Mouse (Mus musculus) midbrain, embryonic 12.5 days (tissue): Measurements from ENCODE around the gene Blm. TPM values are rescaled to one million over a fixed set of nuclear protein-coding genes. Genes with fewer than 3 reads are reported as not detected.

Experiments used
- ATAC-seq: fragments of 200-750 bp; cut with Nextera tagmentation; 2 replicates; pipeline ENCODE4 v1.8.0; 2017; ENCODE audit warnings: low read depth, moderate TSS enrichment, moderate library complexity; ENCODE audit not compliant: low FRiP score
- H3K27ac ChIP-seq: fragments of 300-500 bp; sonication (generic); replicated peaks from 2 replicates; pipeline ENCODE4 v1.5.1; 2016; ENCODE audit warnings: mild to moderate bottlenecking
- H3K27me3 ChIP-seq: fragments of 300-500 bp; sonication (generic); 2 replicates; pipeline ENCODE4 v1.6.1; 2016; ENCODE audit warnings: mild to moderate bottlenecking
- H3K36me3 ChIP-seq: fragments of 300-500 bp; sonication (generic); 2 replicates; pipeline ENCODE4 v1.6.1; 2016
- H3K4me1 ChIP-seq: fragments of 300-500 bp; sonication (generic); 2 replicates; pipeline ENCODE4 v1.6.1; 2016
- H3K4me2 ChIP-seq: fragments of 300-500 bp; sonication (generic); replicated peaks from 2 replicates; pipeline ENCODE4 v1.6.1; 2016; ENCODE audit warnings: mild to moderate bottlenecking, moderate library complexity
- H3K4me3 ChIP-seq: fragments of 300-500 bp; sonication (generic); 2 replicates; pipeline ENCODE4 v1.5.1; 2016; ENCODE audit warnings: mild to moderate bottlenecking
- H3K9ac ChIP-seq: fragments of 300-500 bp; sonication (generic); replicated peaks from 2 replicates; pipeline ENCODE4 v1.6.1; 2016; ENCODE audit warnings: mild to moderate bottlenecking, moderate library complexity
- H3K9me3 ChIP-seq: fragments of 300-500 bp; sonication (generic); 2 replicates; pipeline ENCODE4 v1.6.1; 2016; ENCODE audit warnings: mild to moderate bottlenecking
- WGBS: fragments of 180-500 bp; shearing (Covaris S2); methylation state at CpG from one replicate; pipeline ENCODE4 v1.1.7; 2016; 5-methylcytosine and 5-hydroxymethylcytosine counted together
- polyA plus RNA-seq: library from polyadenylated mRNA; unstranded; fragments of >200 nt; fragmentation: Nextera tagmentation; extraction: Ambion mirVana; gene quantifications from 2 replicates; pipeline ENCODE4 v1.2.1, GENCODE M21; 2016

The Blm gene
- polyA plus RNA-seq, 1 experiment from 2014 or later: 36.4 TPM

- H3K27me3 ChIP-seq: no peaks in the 10 kb centered on the region
- no peaks in the 10 kb centered on the region for H3K9me3 ChIP-seq
- no peak for ATAC-seq
- no peak overlapping the region for H3K4me2 ChIP-seq
- no peak overlapping the region for H3K4me3 ChIP-seq
- WGBS: 68% methylated on average over 8 of the region's 8 CpGs
- no peak overlapping the region for H3K27ac ChIP-seq
- no peaks in the 10 kb centered on the region; the same call in 1 of the 2 replicates for H3K4me1 ChIP-seq
- H3K36me3 ChIP-seq: no peaks in the 10 kb centered on the region
- H3K9ac ChIP-seq: no peak overlapping the region
These were observed 23.2 kb upstream of the Blm start for GRCm38 (mm10) chr7:80558101-80558500.

GRCm38 (mm10) chr7:80557161-80557560 is 22.2 kb upstream of the Blm start:
- no peaks in the 10 kb centered on the region for H3K27me3 ChIP-seq
- WGBS: 83% methylated on average over 4 of the region's 4 CpGs
- no peak for ATAC-seq

GRCm38 (mm10) chr7:80556166-80556565 is 21.2 kb upstream of the Blm start:
- 78% methylated on average over 3 of the region's 3 CpGs for WGBS
- no peaks in the 10 kb centered on the region for H3K4me1 ChIP-seq
- ATAC-seq: no peak
- no peak overlapping the region for H3K4me3 ChIP-seq
- H3K27me3 ChIP-seq: no peaks in the 10 kb centered on the region
- H3K36me3 ChIP-seq: no peaks in the 10 kb centered on the region
- H3K9me3 ChIP-seq: no peaks in the 10 kb centered on the region
- H3K4me2 ChIP-seq: no peak overlapping the region
- no peak overlapping the region for H3K9ac ChIP-seq
- no peak overlapping the region for H3K27ac ChIP-seq

More at GRCm38 (mm10) chr7:80557161-80557560, 22.2 kb upstream of the Blm start:
- no peaks in the 10 kb centered on the region; the same call in 1 of the 2 replicates for H3K4me1 ChIP-seq
- H3K27ac ChIP-seq: no peak overlapping the region
- H3K9me3 ChIP-seq: no peaks in the 10 kb centered on the region
- H3K4me2 ChIP-seq: no peak overlapping the region
- H3K4me3 ChIP-seq: no peak overlapping the region
- H3K9ac ChIP-seq: no peak overlapping the region
- no peaks in the 10 kb centered on the region for H3K36me3 ChIP-seq

GRCm38 (mm10) chr7:80555146-80555545 is 20.2 kb upstream of the Blm start:
- 75% methylated on average over 3 of the region's 3 CpGs for WGBS
- H3K27me3 ChIP-seq: no peaks in the 10 kb centered on the region
- H3K4me3 ChIP-seq: no peak overlapping the region
- H3K4me2 ChIP-seq: no peak overlapping the region
- H3K36me3 ChIP-seq: no peaks in the 10 kb centered on the region
- no peaks in the 10 kb centered on the region for H3K9me3 ChIP-seq
- ATAC-seq: no peak
- no peaks in the 10 kb centered on the region for H3K4me1 ChIP-seq
- no peak overlapping the region for H3K9ac ChIP-seq
- no peak overlapping the region for H3K27ac ChIP-seq

GRCm38 (mm10) chr7:80554180-80555021 is 19.5 kb upstream of the Blm start:
- no peak overlapping the region for H3K4me3 ChIP-seq
- no peak overlapping the region for H3K27ac ChIP-seq
- no peak overlapping the region for H3K4me2 ChIP-seq
- no peak for ATAC-seq
- 79% methylated on average over 22 of the region's 22 CpGs for WGBS
- H3K9ac ChIP-seq: no peak overlapping the region
- H3K9me3 ChIP-seq: no peaks in the 10 kb centered on the region
- H3K27me3 ChIP-seq: no peaks in the 10 kb centered on the region
- H3K36me3 ChIP-seq: no peaks in the 10 kb centered on the region
- H3K4me1 ChIP-seq: no peaks in the 10 kb centered on the region

GRCm38 (mm10) chr7:80548513-80549260 is 13.8 kb upstream of the Blm start:
- ATAC-seq: no peak
- Histone ChIP-seq H3K9me3 (no peaks in the 10 kb centered on the region), H3K36me3 (no peaks in the 10 kb centered on the region), H3K4me2 (no peak overlapping the region), H3K27me3 (no peaks in the 10 kb centered on the region), H3K4me1 (no peaks in the 10 kb centered on the region), H3K27ac (no peak overlapping the region), H3K4me3 (no peak overlapping the region), H3K9ac (no peak overlapping the region)
- 86% methylated on average over 7 of the region's 7 CpGs for WGBS

GRCm38 (mm10) chr7:80542139-80542831 is 7.4 kb upstream of the Blm start:
- Histone ChIP-seq H3K4me1 (no peaks in the 10 kb centered on the region), H3K36me3 (no peaks in the 10 kb centered on the region), H3K9me3 (no peaks in the 10 kb centered on the region), H3K27ac (no peak overlapping the region), H3K4me2 (no peak overlapping the region), H3K9ac (no peak overlapping the region), H3K27me3 (peaks cover 6% of the 10 kb centered on the region; the same call in 1 of the 2 replicates), H3K4me3 (no peak overlapping the region)
- no peak for ATAC-seq
- WGBS: 91% methylated on average over 7 of the region's 7 CpGs

- no peak overlapping the region for H3K27ac ChIP-seq
- WGBS: 72% methylated on average over 5 of the region's 5 CpGs
- H3K4me2 ChIP-seq: no peak overlapping the region
- no peak overlapping the region for H3K4me3 ChIP-seq
- no peak overlapping the region for H3K9ac ChIP-seq
- H3K36me3 ChIP-seq: no peaks in the 10 kb centered on the region
- H3K4me1 ChIP-seq: 0 out of 2 replicates have a peak, but pooled peaks cover under 1% of the 10 kb centered on the region
- H3K9me3 ChIP-seq: no peaks in the 10 kb centered on the region
- peaks cover 6% of the 10 kb centered on the region for H3K27me3 ChIP-seq
- ATAC-seq: no peak
These were observed 4.7 kb upstream of the Blm start for GRCm38 (mm10) chr7:80539581-80539980.

- Histone ChIP-seq H3K4me2 (peak overlapping the region; percentile 75), H3K9ac (peak overlapping the region; percentile 67), H3K27ac (no peak overlapping the region), H3K9me3 (no peaks in the 10 kb centered on the region), H3K27me3 (no peaks in the 10 kb centered on the region; the same call in none of the 2 replicates), H3K4me1 (peaks cover 15% of the 10 kb centered on the region), H3K36me3 (no peaks in the 10 kb centered on the region), H3K4me3 (peak overlapping the region; percentile 69)
- peak; percentile 11 for ATAC-seq
- 3% methylated on average over 32 of the region's 32 CpGs for WGBS
These were observed 469 bp downstream of the Blm start for GRCm38 (mm10) chr7:80534291-80535008.

GRCm38 (mm10) chr7:80531087-80531486 is 3.8 kb downstream of the Blm start:
- no peak overlapping the region for H3K9ac ChIP-seq
- no peak overlapping the region for H3K27ac ChIP-seq
- H3K27me3 ChIP-seq: no peaks in the 10 kb centered on the region
- no peak overlapping the region for H3K4me3 ChIP-seq
- peaks cover 15% of the 10 kb centered on the region for H3K4me1 ChIP-seq
- H3K4me2 ChIP-seq: no peak overlapping the region
- WGBS: 94% methylated on average over 6 of the region's 6 CpGs
- H3K9me3 ChIP-seq: no peaks in the 10 kb centered on the region
- no peaks in the 10 kb centered on the region for H3K36me3 ChIP-seq
- ATAC-seq: no peak

- Histone ChIP-seq H3K9ac (no peak overlapping the region), H3K36me3 (no peaks in the 10 kb centered on the region), H3K4me3 (no peak overlapping the region), H3K4me2 (no peak overlapping the region), H3K4me1 (peaks cover 15% of the 10 kb centered on the region), H3K27ac (no peak overlapping the region), H3K27me3 (no peaks in the 10 kb centered on the region), H3K9me3 (no peaks in the 10 kb centered on the region)
- ATAC-seq: no peak
- 93% methylated on average over 2 of the region's 2 CpGs for WGBS
These were observed 4.3 kb downstream of the Blm start for GRCm38 (mm10) chr7:80530646-80531045.
